18 mouse cellular contexts compared by ENCODE assay signal in genomic region chr3:83885163-83885562, GRCm38 (mm10). TPM values are rescaled to one million over a fixed set of nuclear protein-coding genes. Genes with fewer than 3 reads are reported as not detected.
DNase-seq lines count a peak whose midpoint lies in the region; TF ChIP-seq lines count a peak whose summit lies in the region.
"Had no signal": no experiment of that assay in that cellular context is flagged by ENCODE, and none has a peak within 500 bp of the region (broad histone marks: within the 10 kb centered on the region; RNA-seq: fewer than 3 reads in every experiment).

No protein-coding gene starts in this region.

- H3K4me3 ChIP-seq in lung, adult 2 months (replicated peaks; ENCODE audit: extremely low read depth, low read depth, low read length), result no peak overlapping the region
- H3K4me3 ChIP-seq: heart, embryonic 15.5 days; hindbrain, embryonic 15.5 days; limb, embryonic 15.5 days; midbrain, embryonic 13.5 days; neural tube, embryonic 12.5 days had no signal

- TF ChIP-seq CTCF in lung, adult 2 months (IDR thresholded peaks at IDR 0.05; ENCODE audit: insufficient read depth, low read length), result no peak

- no peak for TF ChIP-seq POLR2A in lung, adult 2 months (IDR thresholded peaks at IDR 0.05; ENCODE audit: borderline replicate concordance, extremely low read depth, low read depth, low read length)

- DNase-seq in lung, adult 18-20 months, result peak; percentile 23 to 30
- DNase-seq in lung, adult 2 months, result no peak
- DNase-seq in fat pad, adult 2 months (ENCODE audit: extremely low read depth, low read depth, low spot score), result peak; percentile 25
- peak; percentile 68 for DNase-seq in lung, postnatal 36 days
- DNase-seq in Muller cell, postnatal 12 days (ENCODE audit: inconsistent ontology term), result no peak
- no peak for DNase-seq in left cerebral cortex, postnatal 4 days
- no peak for DNase-seq in layer of hippocampus, adult 11-12 months (ENCODE audit: low spot score)
- DNase-seq: cerebellum, adult 9-10 months; kidney, adult 2 months; kidney, postnatal 4 days; spleen, adult 18-20 months; thymus, postnatal 4 days had no signal

- WGBS in lung, adult 2 months, result 44% methylated on average over 2 of the region's 2 CpGs

- intact Hi-C loops in left cerebral cortex, postnatal 4 days (cut with DNase I), result no loop called here

- H3K4me1 ChIP-seq in lung, adult 2 months (ENCODE audit: control insufficient read depth, insufficient read depth, low read length), result no peaks in the 10 kb centered on the region
- H3K4me1 ChIP-seq: heart, embryonic 15.5 days; hindbrain, embryonic 15.5 days; midbrain, embryonic 13.5 days; neural tube, embryonic 12.5 days had no signal

RNA-seq across cellular contexts. Expression of gene Tlr2, which starts 43.6 kb away (rescaled TPM):
- 7.2 and 10.0 TPM in 2 replicates for polyA plus RNA-seq in lung, adult 2 months (2012; rRNA removed)
- under 1 TPM; 0.44 to 0.60 TPM for total RNA-seq in left cerebral cortex, postnatal 4 days (2021)
- total RNA-seq: MEL had no signal

Comparison
In these comparisons a context has a peak if more than half of its experiments do, and no peak if none do; other contexts are left out.
1. DNase-seq: peak in lung, adult 18-20 months (2 of 2), fat pad, adult 2 months (single experiment) and lung, postnatal 36 days (single experiment); none in lung, adult 2 months (single experiment), Muller cell, postnatal 12 days (single experiment), left cerebral cortex, postnatal 4 days (single experiment) and layer of hippocampus, adult 11-12 months (single experiment).